Mouse (Mus musculus): Measurements from ENCODE around the gene Heatr6.

The Heatr6 gene

DNA sequence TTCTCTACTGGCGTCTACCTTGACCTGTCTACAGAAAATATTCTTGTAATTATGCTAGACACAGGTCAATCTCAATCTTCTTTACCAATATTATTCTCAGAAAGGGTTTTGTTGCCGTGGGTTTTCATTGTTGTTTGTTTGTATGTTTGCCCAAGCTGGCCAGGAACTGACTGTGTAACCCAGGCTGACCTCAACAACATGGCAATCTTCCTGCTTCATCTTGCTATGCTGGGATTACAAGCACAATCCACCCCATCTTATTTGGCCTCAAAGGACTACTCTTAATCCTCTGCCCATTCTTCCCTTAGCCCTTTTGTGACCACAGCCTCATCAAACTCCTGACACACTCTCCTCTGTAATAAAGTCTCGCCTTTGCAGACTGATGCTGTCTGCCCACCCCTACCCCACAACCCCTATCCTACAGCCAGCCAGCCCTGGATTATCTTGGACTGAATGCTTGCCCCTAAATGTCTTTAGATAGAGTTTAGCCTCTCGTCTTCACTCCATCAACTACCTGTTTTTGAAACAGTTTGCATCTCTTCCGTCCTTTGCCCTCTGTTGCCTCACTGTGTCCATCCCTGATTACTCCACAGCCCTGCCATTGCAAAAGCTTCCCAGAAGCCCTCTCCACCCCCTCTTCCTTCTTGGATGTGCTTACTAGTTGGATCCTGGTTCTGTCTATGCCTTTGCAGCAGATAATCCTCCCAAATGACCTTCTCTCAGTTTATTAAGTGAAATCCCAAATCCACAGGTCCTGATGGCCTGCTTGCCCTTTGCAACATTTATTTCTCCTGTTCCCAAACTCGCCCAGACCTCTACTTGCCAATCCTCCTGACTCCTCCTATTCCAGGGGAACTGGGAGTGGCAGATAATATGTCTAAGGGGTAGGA, 5.9 kb upstream of the Heatr6 start:
- DNase-seq (ENCODE audit: extremely low spot score, low spot score) = no peak

DNA sequence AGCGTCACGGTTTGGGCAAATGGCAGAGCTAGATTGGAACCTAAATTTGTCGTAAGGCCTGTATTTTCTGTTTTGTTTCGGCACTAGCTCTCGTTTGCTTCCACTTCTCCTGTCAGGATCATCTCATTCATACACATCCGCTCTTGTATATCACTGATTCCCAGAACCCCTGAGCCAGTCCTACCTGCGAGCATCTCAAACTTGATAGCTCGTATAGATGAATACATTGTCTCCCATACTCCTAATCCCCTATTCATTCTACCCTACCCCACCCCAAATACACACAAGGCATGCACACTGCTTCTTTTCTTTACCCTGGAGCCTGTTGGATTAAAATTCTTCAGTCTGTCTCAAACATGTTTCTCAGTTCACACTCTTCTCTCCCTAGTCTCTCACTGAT, 731 bp downstream of the Heatr6 start:
- no peak for DNase-seq (ENCODE audit: extremely low spot score, low spot score)

DNA sequence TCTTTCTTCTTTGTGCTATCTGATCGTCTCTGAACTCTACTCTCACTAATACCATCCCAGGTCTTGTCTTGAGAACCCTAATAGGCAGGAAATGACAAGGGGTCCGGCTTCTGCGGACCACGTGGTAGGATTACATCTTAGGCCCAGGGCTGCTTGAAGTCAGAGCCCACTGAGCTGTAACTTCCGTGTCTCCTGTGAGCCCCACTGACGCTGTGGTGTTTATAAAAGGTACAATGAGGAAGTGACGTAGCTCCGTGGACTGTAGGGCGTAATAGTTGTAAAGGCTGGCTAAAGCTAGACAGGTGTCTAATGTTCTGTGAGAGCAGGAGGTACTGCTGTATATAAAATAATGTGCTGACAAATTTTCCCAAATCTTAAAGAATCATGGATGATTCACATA, 13.8 kb downstream of the Heatr6 start:
- DNase-seq (ENCODE audit: extremely low spot score, low spot score) = no peak

DNA sequence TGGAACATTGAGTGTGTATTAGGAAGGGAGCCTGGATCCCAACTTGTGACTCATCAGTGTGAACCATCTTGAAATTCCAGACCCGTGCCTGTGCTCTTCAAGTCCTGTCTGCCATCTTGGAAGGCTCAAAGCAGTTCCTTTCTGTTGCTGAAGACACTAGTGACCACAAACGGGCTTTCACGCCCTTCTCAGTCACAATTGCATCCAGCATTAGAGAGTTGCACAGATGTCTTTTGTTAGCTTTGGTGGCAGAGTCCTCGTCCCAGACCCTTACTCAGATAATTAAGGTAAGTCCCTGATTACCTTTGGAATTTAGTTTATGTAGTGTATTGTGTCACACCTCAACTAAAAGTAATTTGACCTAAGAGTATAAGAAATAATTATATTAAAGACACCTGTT, 15.5 kb downstream of the Heatr6 start:
- no peak for DNase-seq (ENCODE audit: extremely low spot score, low spot score)

DNA sequence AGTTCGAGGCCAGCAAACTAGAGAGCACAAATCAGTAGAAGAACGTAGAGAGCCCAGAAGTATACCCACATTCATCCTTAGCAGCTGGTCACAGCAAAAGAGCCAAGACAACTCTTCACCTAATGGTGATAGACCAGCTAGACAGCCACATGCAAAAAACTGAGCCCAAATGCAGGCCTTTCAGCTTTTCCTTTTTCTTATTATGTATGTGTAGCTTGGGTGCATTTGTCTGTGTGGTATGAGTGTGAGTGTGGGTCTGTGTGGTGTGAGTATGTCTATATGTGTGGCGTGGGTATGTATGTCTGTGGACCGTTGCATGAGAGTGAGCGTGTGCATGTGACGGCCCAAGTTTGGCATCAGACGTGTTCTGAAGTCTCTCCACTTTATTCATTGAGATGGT, 17.5 kb downstream of the Heatr6 start:
- DNase-seq (ENCODE audit: extremely low spot score, low spot score) = no peak

DNA sequence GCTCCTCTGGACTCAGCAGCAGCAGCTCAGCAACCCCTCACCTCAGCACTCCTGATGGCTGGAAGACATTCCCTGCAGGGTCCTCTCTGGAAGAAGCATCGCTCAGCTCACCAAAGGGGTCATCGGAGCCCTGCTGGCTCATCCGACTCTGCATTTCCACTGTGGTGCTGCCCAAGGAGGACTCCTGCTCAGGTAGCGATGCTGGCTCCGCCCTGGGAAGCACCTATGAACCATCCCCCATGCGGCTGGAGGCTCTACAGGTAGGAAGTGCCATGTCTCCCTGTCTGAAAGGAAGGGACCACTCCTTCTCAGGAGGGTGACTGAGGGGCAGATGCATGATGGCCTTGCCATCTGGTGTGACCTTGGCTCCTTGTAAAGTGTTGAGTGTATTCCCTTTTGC, 18.8 kb downstream of the Heatr6 start:
- DNase-seq (ENCODE audit: extremely low spot score, low spot score) = no peak

DNA sequence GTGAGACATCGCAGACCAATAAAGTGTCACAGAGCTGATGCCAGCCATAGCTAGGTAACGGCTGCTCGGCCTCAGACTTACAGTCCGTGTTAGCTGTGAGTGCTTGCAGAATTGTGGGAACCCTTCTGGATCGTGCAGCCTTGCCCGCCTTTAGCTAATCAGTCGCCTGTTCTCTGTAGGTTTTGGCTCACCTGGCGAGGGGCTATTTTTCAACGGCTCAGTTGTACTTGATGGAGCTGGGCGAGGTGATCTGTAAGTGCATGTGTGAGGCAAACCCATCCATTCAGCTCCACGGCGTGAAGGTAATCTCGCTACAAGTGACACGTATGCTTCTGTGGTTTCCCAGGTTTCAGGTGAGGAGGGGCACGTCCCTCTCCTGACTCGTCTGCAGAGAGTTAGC, 20.2 kb downstream of the Heatr6 start:
- DNase-seq (ENCODE audit: extremely low spot score, low spot score) = no peak

DNA sequence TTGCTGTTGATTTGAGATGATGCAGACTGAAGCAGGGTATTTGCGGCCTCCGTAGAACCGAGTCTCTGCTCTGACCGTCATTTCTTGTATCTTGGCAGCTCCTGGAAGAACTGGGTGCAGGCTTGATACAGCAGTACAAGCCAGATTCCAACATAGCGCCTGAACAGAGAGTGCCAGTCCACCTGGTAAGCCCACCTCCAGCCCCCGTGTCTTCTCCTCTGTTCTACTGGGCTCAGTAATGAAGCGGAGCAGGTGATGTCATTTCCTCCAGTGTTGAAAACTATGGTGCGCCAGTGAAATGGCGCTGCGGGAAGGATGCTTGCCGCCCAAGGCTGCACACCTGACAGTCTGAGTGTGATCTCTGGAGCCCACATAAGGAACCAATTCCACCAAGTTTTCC, 20.8 kb downstream of the Heatr6 start:
- no peak for DNase-seq (ENCODE audit: extremely low spot score, low spot score)

DNA sequence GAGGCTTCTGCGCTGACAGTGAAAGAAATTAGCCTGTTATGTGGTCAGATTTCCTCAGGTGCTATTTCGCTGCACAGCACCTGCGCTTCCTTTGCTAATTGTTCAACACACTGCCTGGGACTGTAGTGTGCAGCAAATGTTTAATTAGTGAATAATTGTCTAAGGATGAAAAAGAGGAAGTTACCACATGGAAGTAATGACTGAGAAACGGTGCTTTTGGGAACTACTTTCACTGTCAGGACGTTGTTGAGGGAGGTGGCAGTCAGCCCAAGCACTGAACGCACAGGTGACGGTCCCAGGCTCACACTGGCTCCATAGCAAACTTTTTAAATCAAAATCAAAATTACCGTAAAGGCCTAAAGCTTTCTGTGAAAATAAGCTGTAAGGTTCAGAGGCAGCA, 23.3 kb downstream of the Heatr6 start:
- no peak for DNase-seq (ENCODE audit: extremely low spot score, low spot score)

DNA sequence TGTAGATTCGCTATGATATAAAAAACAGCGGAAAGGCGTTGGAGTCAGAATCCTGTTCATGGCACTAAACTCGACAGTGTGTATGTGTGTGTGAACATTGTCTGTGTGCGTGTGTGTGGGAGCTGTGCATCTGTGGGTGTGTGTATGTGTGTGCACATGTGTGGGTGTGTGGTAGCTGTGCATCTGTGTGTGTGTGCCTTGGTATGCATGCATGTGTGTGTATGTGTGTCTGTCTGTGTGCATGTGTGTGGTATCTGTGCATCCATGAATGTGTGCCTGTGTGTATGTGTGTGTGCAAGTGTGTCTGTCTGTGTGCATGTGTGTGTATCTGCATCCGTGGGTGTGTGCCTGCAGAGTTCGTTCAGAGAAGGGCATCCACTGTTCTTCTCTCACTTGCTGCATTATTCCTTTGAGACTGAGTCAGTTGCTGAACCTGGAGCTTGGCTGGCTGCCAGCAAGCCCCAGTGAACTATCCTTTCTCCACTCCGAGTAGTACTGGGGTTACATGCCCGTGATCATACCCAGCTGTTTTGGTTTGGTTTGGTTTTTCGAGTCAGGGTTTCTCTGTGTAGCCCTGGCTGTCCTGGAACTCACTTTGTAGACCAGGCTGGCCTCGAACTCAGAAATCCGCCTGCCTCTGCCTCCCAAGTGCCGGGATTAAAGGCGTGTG, 30.6 kb downstream of the Heatr6 start:
- no peak for DNase-seq (ENCODE audit: extremely low spot score, low spot score)

DNA sequence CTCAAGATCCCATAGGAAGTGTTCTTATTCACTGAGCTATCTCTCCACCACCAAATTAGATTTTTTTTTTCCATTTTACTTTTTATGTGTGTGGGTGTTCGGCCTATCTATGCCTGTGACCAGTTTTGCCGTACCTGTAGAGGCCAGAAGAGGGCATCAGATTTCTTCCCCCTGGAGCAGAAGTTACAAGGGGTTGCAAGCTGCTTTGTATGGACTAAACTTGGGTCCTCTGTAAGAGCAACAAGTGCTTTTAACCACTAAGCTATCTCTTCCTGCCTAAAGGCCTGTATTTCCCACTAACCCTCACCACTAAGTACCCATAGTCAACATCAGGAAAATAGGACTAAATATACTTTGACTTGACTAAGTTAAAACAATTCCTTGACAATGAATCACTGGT, 31.2 kb downstream of the Heatr6 start:
- DNase-seq (ENCODE audit: extremely low spot score, low spot score) = no peak

DNA sequence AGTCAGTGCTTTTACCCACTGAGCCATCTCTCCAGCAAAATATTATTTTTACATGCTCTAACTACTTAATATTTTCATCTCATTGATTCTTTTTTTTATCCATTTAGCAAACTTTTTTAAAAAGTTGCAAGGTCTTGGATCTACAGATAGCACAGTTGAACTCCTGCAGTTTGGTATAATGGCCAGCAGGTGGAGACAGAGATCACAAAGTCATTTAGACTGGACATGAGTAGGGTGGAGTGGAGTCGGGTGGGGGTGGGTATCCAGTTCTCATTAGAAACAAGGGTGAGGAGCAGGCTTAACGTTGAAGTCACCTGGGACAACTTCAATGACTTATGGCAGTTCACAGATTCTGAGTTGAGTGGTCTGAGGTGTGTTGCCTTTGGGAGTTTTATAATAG, 31.9 kb downstream of the Heatr6 start:
- DNase-seq (ENCODE audit: extremely low spot score, low spot score) = peak; percentile 52

DNA sequence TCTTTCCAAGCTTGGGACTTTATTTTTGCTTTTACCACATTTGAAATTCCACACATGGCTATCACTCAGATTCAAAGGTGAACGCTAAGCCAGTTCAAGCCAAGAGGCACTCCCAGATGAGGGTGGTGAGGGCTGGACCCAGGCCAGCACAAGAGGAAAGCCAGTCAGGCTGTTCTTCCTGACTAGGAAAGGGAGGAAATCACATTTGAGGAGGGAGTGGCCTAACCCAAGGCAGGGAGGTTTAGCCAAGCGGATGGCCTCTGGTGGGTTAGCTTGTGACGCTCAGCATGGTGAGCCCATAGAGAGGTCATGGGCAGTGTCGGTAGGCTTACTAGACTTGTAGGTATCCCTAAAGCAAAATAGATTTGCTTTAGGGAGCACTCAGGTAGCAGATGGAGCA, 33.3 kb downstream of the Heatr6 start:
- DNase-seq (ENCODE audit: extremely low spot score, low spot score) = no peak

DNA sequence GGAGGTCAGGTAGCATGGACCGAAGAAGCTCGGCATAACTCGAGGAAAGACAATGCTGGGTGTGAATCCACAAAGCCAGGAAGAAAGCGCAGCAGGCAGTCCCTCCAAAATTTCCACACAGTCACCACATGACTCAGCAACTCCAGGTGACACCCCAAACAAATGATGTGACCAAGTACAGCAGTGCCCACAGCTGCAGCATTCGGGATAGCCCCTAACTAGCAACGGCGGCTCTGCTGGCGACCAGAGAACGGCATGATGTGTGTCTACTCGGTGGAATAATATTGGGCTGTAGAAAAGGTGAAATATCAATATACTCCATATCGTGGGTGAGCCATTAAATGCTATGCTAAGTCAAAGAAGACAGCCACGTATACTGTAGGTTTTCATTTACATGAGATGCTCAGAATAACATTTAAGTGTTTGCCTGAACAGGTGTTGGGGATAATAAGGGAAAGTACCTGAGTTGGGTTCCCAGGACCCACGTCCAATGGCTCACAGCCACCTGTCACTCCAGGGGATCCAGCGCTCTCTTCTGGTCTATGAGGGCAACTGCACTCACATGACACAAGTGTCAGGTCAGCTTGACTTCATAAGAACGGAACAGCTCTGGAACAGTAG, 34.0 kb downstream of the Heatr6 start:
- no peak for DNase-seq (ENCODE audit: extremely low spot score, low spot score)

DNA sequence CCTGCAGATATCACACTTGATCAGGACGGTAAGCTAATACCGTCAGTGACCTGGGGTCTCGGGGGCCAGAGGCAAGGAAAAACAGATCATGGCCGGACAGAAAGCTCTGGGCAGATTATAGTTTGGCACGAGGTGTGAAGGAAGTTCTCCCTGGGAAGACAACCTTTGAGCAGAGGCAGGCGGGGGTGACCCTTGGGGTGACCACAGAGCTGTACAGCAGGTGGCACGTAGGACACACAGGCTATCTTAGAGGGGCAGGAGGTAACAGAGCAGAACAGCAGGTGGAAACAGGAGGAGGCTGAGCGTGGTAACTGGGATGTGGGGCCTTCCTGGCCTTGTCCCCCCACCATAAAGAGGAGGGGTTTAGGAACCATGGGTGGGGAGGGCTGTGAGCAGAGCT, 34.8 kb downstream of the Heatr6 start:
- DNase-seq (ENCODE audit: extremely low spot score, low spot score) = no peak

DNA sequence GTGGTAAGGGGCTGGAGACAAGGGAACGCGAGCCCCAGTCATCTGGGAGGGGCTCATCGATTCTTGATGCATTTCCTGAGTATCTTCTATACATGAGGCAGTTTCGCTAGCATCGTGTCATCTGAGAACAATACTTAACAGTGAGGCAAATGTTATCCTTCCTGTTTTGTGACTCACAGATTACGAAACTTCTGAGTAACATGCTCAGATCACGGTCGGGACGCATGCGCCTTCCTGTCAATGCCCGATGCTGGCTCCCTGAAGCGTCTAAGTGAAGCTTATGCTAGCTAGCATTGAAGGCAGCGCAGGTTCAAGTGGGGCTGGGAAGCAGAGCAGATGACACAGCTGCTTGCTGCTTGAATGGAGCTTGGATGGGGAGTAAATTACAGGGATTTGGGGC, 35.8 kb downstream of the Heatr6 start:
- DNase-seq (ENCODE audit: extremely low spot score, low spot score) = no peak

DNA sequence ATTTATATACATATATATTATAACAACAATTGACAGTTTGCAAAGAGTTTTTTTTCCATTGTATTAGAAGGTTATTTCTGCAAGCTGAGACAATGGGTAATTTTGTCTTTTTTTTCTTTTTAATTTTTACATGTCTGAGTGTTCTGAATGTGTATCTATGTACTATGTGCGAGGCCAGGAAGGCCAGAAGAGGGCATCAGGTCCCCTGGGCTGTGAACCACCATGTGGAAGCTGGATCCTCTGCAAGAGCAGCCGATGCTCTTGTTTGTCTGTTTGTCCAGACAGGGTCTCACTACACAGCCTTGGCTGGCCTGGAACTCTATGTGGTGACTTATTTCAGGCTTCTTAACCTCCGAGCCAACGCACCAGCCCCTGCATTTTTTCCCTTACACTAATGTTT, 37.6 kb downstream of the Heatr6 start:
- DNase-seq (ENCODE audit: extremely low spot score, low spot score) = no peak

DNA sequence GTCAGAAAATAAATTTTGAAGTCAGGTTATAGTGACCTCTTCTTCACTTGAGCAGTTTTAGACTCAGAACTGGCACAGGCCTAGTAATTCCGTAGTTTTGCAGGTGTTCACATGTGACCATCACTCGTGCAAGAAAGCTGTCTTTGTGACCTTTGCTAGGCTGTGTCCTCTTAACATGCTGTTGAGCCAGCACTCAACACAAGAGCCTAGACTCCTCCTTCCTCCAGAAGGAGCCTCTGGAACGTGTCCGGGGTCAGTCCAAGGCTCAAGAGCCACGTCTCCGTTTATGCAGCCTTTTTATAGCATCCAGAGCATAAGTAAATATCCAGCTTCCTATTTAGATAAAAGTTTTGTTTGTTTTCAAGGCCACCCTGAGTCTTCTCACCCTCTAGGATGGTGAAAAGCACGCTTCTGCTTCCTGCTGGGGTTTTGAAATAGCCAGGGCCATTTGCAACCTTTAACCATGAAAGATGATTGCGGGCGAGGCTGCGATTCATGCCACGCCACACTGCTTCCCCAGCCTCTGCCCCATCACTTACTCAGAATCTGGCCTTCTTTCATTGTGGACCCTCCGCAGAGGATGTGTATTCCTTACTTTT, 38.9 kb downstream of the Heatr6 start:
- DNase-seq (ENCODE audit: extremely low spot score, low spot score) = no peak

DNA sequence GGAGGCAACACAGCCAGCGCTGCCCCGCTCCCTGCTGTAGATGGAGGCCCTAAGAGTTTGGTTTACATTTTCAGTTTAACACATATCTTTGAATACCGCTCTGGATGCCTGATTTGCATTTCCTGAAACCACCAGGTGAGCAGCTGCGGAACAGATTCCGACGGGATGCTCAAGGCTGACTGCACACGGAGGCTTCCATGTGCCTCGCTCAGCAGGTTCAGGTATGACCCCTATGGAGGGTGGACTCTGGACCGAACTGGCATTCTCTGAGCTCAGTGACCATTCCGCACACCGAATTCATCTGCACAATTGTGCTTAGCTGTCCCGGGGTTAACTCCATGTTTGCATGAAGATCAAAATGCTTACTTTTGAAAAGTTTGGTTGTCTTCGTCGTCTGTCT, 39.8 kb downstream of the Heatr6 start:
- DNase-seq (ENCODE audit: extremely low spot score, low spot score) = no peak

DNA sequence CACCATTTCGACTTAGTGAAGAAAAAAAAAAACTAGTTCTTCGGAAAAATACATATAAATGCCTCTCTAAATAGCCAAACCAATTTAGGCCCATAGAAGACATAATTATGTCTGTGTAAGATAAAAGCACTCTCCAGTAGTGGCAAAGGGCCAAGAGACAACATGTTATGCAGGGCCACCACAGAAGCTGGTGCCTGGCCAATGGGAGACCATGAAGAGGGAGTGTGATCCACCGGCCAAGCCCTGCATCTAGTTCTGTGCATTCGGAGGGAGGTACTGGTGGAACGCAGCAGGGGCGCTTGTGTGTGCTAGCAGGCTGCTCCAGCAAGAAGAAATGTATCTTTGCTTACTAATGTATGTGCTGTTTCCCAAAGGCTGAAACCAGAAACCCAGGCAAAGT, 42.6 kb downstream of the Heatr6 start:
- no peak for DNase-seq (ENCODE audit: extremely low spot score, low spot score)

DNA sequence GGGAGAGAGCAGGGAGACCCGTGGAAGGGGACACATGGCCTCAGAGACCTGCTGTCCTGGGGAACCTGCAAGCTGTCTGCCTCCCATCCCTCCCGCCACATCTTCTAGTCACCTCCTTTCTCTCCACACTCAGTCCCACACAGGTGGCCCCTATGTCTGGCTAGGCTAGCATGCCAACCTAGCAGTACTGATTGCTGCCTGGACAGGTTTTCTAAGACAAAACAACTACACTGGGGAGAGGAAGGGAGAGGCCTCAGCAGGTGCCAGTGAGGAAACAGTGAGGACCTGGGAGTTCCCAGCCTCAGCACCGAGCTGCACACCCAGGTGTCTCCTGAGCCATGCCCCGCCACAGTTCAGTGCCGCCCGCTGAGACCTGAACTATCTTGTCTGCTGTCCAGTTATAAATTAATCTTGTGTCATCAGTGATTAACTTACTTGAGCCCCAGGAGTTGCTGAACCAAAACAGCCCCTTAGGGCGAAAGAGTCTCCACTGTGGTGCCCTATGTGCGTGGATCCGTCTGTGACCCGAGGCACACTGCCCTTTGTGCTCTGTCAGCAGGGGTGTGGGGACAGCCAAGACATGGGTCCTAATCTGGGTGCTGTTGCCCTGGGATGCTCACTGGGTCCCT, 43.6 kb downstream of the Heatr6 start:
- no peak for DNase-seq (ENCODE audit: extremely low spot score, low spot score)
